Mouse (Mus musculus) CH12.LX (cell line): ENCODE data around the gene Vamp4. TPM values are rescaled to one million over a fixed set of nuclear protein-coding genes. Genes with fewer than 3 reads are reported as not detected.

Source experiments
- DNase-seq: peaks from one replicate; pipeline ENCODE4 v3.0.0-alpha.2; 2013; ENCODE audit errors: extremely low read depth
- H3K27ac ChIP-seq: 2 replicates; pipeline ENCODE4 v1.5.1; 2012; ENCODE audit warnings: low read depth, mild to moderate bottlenecking, control low read depth, moderate library complexity; ENCODE audit not compliant: insufficient read depth
- H3K27me3 ChIP-seq: replicated peaks from 2 replicates; pipeline ENCODE3; 2012; ENCODE audit warnings: inconsistent platforms
- H3K36me3 ChIP-seq, 2 experiments: replicated peaks in 1 of 2; 2 replicates each; pipeline versions ENCODE3 to v1.6.1; 2012; ENCODE audit warnings: inconsistent platforms in 1 of 2, low read length in 1 of 2, mild to moderate bottlenecking in 1 of 2, mixed read lengths in 1 of 2, moderate library complexity in 1 of 2; ENCODE audit not compliant: control insufficient read depth in 1 of 2, insufficient read depth in 1 of 2
- H3K4me1 ChIP-seq, 2 experiments: 2 replicates each; pipeline ENCODE4 v1.6.1; 2012; ENCODE audit warnings: inconsistent platforms in 1 of 2, moderate library complexity in 1 of 2; ENCODE audit not compliant: insufficient read depth in 2 of 2, control insufficient read depth in 1 of 2
- H3K4me2 ChIP-seq: 2 replicates; pipeline ENCODE4 v1.6.1; 2012; ENCODE audit warnings: low read depth, mild to moderate bottlenecking, control low read depth; ENCODE audit not compliant: poor library complexity, insufficient read depth, severe bottlenecking
- H3K4me3 ChIP-seq, 3 experiments: fragments of 150-350 bp in 1 of 3; sonication (generic) in 1 of 3; replicated peaks in 1 of 3; 2 replicates each; pipeline versions ENCODE3 to v1.5.1; 2011 to 2012; ENCODE audit warnings: low read depth in 2 of 3, low read length in 2 of 3, mild to moderate bottlenecking in 2 of 3, moderate library complexity in 2 of 3, control low read depth in 1 of 3, improper control_type of control experiment in 1 of 3, inconsistent platforms in 1 of 3, mixed read lengths in 1 of 3; ENCODE audit not compliant: poor library complexity in 1 of 3
- H3K79me2 ChIP-seq: replicated peaks from 2 replicates; pipeline ENCODE4 v1.6.1; 2012; ENCODE audit warnings: mild to moderate bottlenecking, moderate library complexity; ENCODE audit not compliant: control insufficient read depth, poor library complexity, insufficient read depth, severe bottlenecking; ENCODE audit errors: extremely low read depth
- H3K9ac ChIP-seq: 2 replicates; pipeline ENCODE4 v1.6.1; 2012; ENCODE audit warnings: low read depth, mild to moderate bottlenecking, control low read depth, moderate library complexity; ENCODE audit not compliant: insufficient read depth
- H3K9me3 ChIP-seq: replicated peaks from 2 replicates; pipeline ENCODE3; 2012; ENCODE audit warnings: low read length, inconsistent platforms, mixed read lengths
- BHLHE40 ChIP-seq: IDR thresholded peaks from 2 replicates; pipeline ENCODE4 v1.6.1; 2011; ENCODE audit warnings: mild to moderate bottlenecking, low read depth, low read length, improper control_type of control experiment
- CHD1 ChIP-seq: IDR thresholded peaks from 2 replicates; pipeline ENCODE4 v1.6.1; 2012; ENCODE audit warnings: low read depth, low read length, improper control_type of control experiment, inconsistent platforms
- CTCF ChIP-seq, 2 experiments: IDR thresholded peaks in 1 of 2; conservative IDR thresholded peaks in 1 of 2; 2 replicates each; pipeline ENCODE4 v1.5.1; 2011 to 2012; ENCODE audit warnings: low read depth in 2 of 2, low read length in 2 of 2, improper control_type of control experiment in 1 of 2, inconsistent platforms in 1 of 2, mild to moderate bottlenecking in 1 of 2, moderate library complexity in 1 of 2
- E2F4 ChIP-seq: IDR thresholded peaks from 2 replicates; pipeline ENCODE4 v1.6.1; 2011; ENCODE audit warnings: low read depth, low read length, improper control_type of control experiment; ENCODE audit not compliant: insufficient replicate concordance
- ETS1 ChIP-seq: conservative IDR thresholded peaks from 2 replicates; pipeline ENCODE4 v1.6.1; 2012; ENCODE audit warnings: low read depth, mild to moderate bottlenecking, inconsistent platforms, low read length, improper control_type of control experiment, moderate library complexity
- JUN ChIP-seq: IDR thresholded peaks from 2 replicates; pipeline ENCODE4 v1.6.1; 2011; ENCODE audit warnings: low read depth, mild to moderate bottlenecking, low read length, improper control_type of control experiment, moderate library complexity; ENCODE audit not compliant: insufficient read depth
- JUND ChIP-seq: conservative IDR thresholded peaks from 2 replicates; pipeline ENCODE4 v1.6.1; 2011; ENCODE audit warnings: low read depth, low read length, improper control_type of control experiment
- KAT2A ChIP-seq: IDR thresholded peaks from 2 replicates; pipeline ENCODE4 v1.6.1; 2012; ENCODE audit warnings: low read length, improper control_type of control experiment, inconsistent platforms; ENCODE audit not compliant: insufficient replicate concordance
- MAFK ChIP-seq: IDR thresholded peaks from 2 replicates; pipeline ENCODE4 v1.6.1; 2011; ENCODE audit warnings: low read length, improper control_type of control experiment; ENCODE audit not compliant: insufficient replicate concordance
- MAX ChIP-seq: IDR thresholded peaks from 2 replicates; pipeline ENCODE4 v1.6.1; 2011; ENCODE audit warnings: low read length, improper control_type of control experiment
- MEF2A ChIP-seq: IDR thresholded peaks from 2 replicates; pipeline ENCODE4 v1.6.1; 2014; ENCODE audit warnings: low read depth, mild to moderate bottlenecking, inconsistent platforms, low read length, improper control_type of control experiment, borderline replicate concordance
- MYC ChIP-seq: IDR thresholded peaks from 2 replicates; pipeline ENCODE4 v1.6.1; 2011; ENCODE audit warnings: low read depth, mild to moderate bottlenecking, improper control_type of control experiment, low read length
- NELFE ChIP-seq: IDR thresholded peaks from 2 replicates; pipeline ENCODE4 v1.6.1; 2011; ENCODE audit warnings: low read depth, low read length, improper control_type of control experiment
- NRF1 ChIP-seq: IDR thresholded peaks from 2 replicates; pipeline ENCODE4 v1.6.1; 2014; ENCODE audit warnings: low read depth, mild to moderate bottlenecking, inconsistent platforms, low read length, improper control_type of control experiment, moderate library complexity
- POLR2A ChIP-seq: IDR thresholded peaks from 2 replicates; pipeline ENCODE4 v1.6.1; 2011; ENCODE audit warnings: low read depth, mild to moderate bottlenecking, improper control_type of control experiment, low read length
- POLR2AphosphoS2 ChIP-seq: IDR thresholded peaks from 2 replicates; pipeline ENCODE4 v1.6.1; 2011; ENCODE audit warnings: low read depth, low read length, improper control_type of control experiment
- RCOR1 ChIP-seq: conservative IDR thresholded peaks from 2 replicates; pipeline ENCODE4 v1.6.1; 2012; ENCODE audit warnings: low read depth, mild to moderate bottlenecking, inconsistent platforms, low read length, improper control_type of control experiment
- SIN3A ChIP-seq: IDR thresholded peaks from 2 replicates; pipeline ENCODE4 v1.6.1; 2012; ENCODE audit warnings: low read length, improper control_type of control experiment, inconsistent platforms
- SMC3 ChIP-seq: IDR thresholded peaks from 2 replicates; pipeline ENCODE4 v1.6.1; 2011; ENCODE audit warnings: low read depth, low read length, improper control_type of control experiment
- TBP ChIP-seq: conservative IDR thresholded peaks from 2 replicates; pipeline ENCODE4 v1.6.1; 2011; ENCODE audit warnings: low read depth, low read length, improper control_type of control experiment
- UBTF ChIP-seq: IDR thresholded peaks from 2 replicates; pipeline ENCODE4 v1.6.1; 2012; ENCODE audit warnings: low read depth, mild to moderate bottlenecking, inconsistent platforms, low read length, improper control_type of control experiment, moderate library complexity
- USF2 ChIP-seq: conservative IDR thresholded peaks from 2 replicates; pipeline ENCODE4 v1.6.1; 2011; ENCODE audit warnings: low read depth, low read length, improper control_type of control experiment
- ZC3H11A ChIP-seq: IDR thresholded peaks from 2 replicates; pipeline ENCODE4 v1.6.1; 2012; ENCODE audit warnings: low read depth, mild to moderate bottlenecking, inconsistent platforms, low read length, improper control_type of control experiment
- ZKSCAN1 ChIP-seq: IDR thresholded peaks from 2 replicates; pipeline ENCODE4 v1.6.1; 2012; ENCODE audit warnings: low read depth, inconsistent platforms, low read length, improper control_type of control experiment, borderline replicate concordance
- ZMIZ1 ChIP-seq: IDR thresholded peaks from 2 replicates; pipeline ENCODE4 v1.6.1; 2012; ENCODE audit warnings: low read depth, mild to moderate bottlenecking, inconsistent platforms, low read length, improper control_type of control experiment
- ZNF384 ChIP-seq: IDR thresholded peaks from 2 replicates; pipeline ENCODE4 v1.6.1; 2012; ENCODE audit warnings: low read depth, low read length, improper control_type of control experiment, inconsistent platforms
- dilution Hi-C: fragments of 300-500 bp; cut with MboI; formaldehyde crosslinking; loops from 2 replicates; pipeline ENCODE4 v1.14.3; 2020; ENCODE audit warnings: low sequenced_read_pairs; ENCODE audit not compliant: extremely low pct_unique_long_range_greater_than_20kb, extremely low pct_ligation_motif_present
- in situ Hi-C: fragments of 300-500 bp; cut with MboI; formaldehyde crosslinking; loops from 3 replicates; pipeline ENCODE4 v1.14.3; 2019; ENCODE audit warnings: low sequenced_read_pairs, low pct_ligation_motif_present, low pct_unique_long_range_greater_than_20kb, mixed read lengths
- polyA plus RNA-seq: library from polyadenylated mRNA; unstranded; fragments of >175 nt; gene quantifications from 2 replicates; pipeline ENCODE4 v1.2.1, GENCODE M21; 2012; ENCODE audit warnings: low read depth; ENCODE audit not compliant: insufficient read length
- total RNA-seq, 2 experiments: library from RNA; depleted of rRNA; stranded (reverse); fragments of 300-350 nt in 1 of 2; fragments of >200 nt in 1 of 2; gene quantifications; 2 replicates each; pipeline ENCODE4 v1.2.3; 2012 to 2014

The Vamp4 gene
- total and polyA plus RNA-seq, 3 experiments = 17.9 to 38.5 (median 36.8) TPM

GRCm38 (mm10) chr1:162529651-162530050 is 40.7 kb upstream of the Vamp4 start:
- Histone ChIP-seq H3K9me3 (no peaks in the 10 kb centered on the region), H3K9ac (no peak overlapping the region), H3K79me2 (no peaks in the 10 kb centered on the region), H3K27me3 (no peaks in the 10 kb centered on the region), H3K4me3 (no peak overlapping the region), H3K4me2 (no peak overlapping the region), H3K27ac (no peak overlapping the region), H3K36me3 (peaks cover 16 to 36% of the 10 kb centered on the region in 2 experiments), H3K4me1 (no peaks in the 10 kb centered on the region)
- no peak for TF ChIP-seq CHD1
- no peak for TF ChIP-seq POLR2A
- TF ChIP-seq MAFK = no peak
- TF ChIP-seq SMC3 = peak; percentile 19; the same call in 1 of the 2 replicates
- no peak for TF ChIP-seq NRF1
- no peak for TF ChIP-seq SIN3A
- peak in 1 of 2 experiments; percentile 35; a peak in 2 of 4 replicates for TF ChIP-seq CTCF (conservative IDR thresholded peaks at IDR 0.05 in 1 of 2, IDR thresholded peaks at IDR 0.05 in 1 of 2; ENCODE audit: low read depth in 2 of 2, low read length in 2 of 2)
- TF ChIP-seq BHLHE40 = no peak
- TF ChIP-seq ZMIZ1 = no peak
- in situ Hi-C loops = loop anchor here (10.0 kb wide), 1 partner anchor 165 kb away; no protein-coding TSS in a partner anchor
- dilution Hi-C loops = no loop called here
- no peak for DNase-seq

- no peaks in the 10 kb centered on the region for H3K27me3 ChIP-seq
- dilution Hi-C loops (no loop called here), in situ Hi-C loops (loop anchor here (10.0 kb wide), 1 partner anchor 166 kb away; no protein-coding TSS in a partner anchor)
- no peak overlapping the region for H3K4me2 ChIP-seq
- no peak overlapping the region for H3K27ac ChIP-seq
- H3K4me1 ChIP-seq = no peaks in the 10 kb centered on the region
- no peak for DNase-seq
- no peak for TF ChIP-seq ZKSCAN1
- TF ChIP-seq UBTF = no peak
- TF ChIP-seq ETS1 = no peak
- TF ChIP-seq MAFK = no peak
- no peak for TF ChIP-seq MAX
- TF ChIP-seq BHLHE40 = no peak
- no peak for TF ChIP-seq KAT2A
- TF ChIP-seq ZC3H11A = no peak
- no peak for TF ChIP-seq E2F4
- TF ChIP-seq MYC = no peak
- no peak for TF ChIP-seq USF2
- no peak for TF ChIP-seq POLR2AphosphoS2
- TF ChIP-seq JUN = no peak
- TF ChIP-seq JUND = no peak
- TF ChIP-seq RCOR1 = no peak
- no peak for TF ChIP-seq MEF2A
- no peak for TF ChIP-seq NELFE
- TF ChIP-seq ZNF384 = no peak
- TF ChIP-seq TBP = no peak
- no peak overlapping the region for H3K9ac ChIP-seq
- peaks cover 25 to 46% of the 10 kb centered on the region in 2 experiments for H3K36me3 ChIP-seq
- no peaks in the 10 kb centered on the region for H3K9me3 ChIP-seq
- no peak overlapping the region for H3K4me3 ChIP-seq
- H3K79me2 ChIP-seq = no peaks in the 10 kb centered on the region
Observed at GRCm38 (mm10) chr1:162530666-162531065, 39.6 kb upstream of the Vamp4 start.
